Mouse (Mus musculus): ENCODE results near the gene Lrrc4. TPM values are rescaled to one million over a fixed set of nuclear protein-coding genes. Genes with fewer than 3 reads are reported as not detected.

Lrrc4 gene
- polyA plus RNA-seq, 1 experiment from 2014 or later = 0.87 TPM

DNA sequence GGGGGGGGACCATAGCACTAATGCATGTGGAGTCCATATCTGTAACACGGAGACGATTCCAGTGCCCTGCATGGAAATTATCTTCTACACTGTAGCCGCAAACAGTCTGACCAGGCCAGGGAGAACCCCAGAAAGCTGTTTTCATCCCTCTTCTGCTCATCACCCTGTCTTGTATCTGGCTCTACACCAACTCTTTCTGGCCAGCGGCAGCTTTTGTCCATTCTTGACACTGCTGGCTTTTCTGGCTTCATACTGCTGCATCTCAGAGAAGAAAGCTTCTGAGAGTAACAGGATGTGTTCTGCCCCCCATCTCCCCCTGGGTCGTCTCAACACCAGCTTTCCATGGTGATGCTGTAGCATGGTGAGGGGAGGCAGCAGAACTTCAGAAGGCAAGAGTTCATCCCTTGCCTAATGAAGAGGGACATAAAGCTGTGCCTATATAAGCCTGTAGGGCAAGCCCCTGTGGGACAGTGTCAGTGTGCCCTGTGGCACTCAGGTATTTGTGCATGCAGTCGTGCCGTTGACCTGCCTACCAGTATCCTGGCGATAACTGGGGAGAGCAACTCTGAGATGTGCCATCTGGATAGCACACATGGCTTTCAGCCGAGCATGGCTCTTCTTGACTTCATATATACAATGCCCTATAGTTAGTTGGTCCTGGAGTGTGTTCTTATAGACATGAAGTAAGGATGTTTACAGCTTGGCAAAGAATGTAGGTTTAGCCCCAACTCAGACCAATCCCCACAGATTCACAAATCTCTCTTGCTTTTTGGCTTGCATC, 111.0 kb downstream of the Lrrc4 start:
- Histone ChIP-seq H3K9me3 (ENCODE audit: control insufficient read depth, low read depth, low read length) (no peaks in the 10 kb centered on the region), H3K4me3 (ENCODE audit: low read depth, low read length) (no peak overlapping the region), H3K4me1 (ENCODE audit: control insufficient read depth, insufficient read depth, low read length) (no peaks in the 10 kb centered on the region), H3K27me3 (ENCODE audit: control insufficient read depth, insufficient read depth, low read length) (no peaks in the 10 kb centered on the region), H3K36me3 (ENCODE audit: control insufficient read depth, insufficient read depth, low read length) (no peaks in the 10 kb centered on the region; the same call in 1 of the 2 replicates), H3K9ac (replicated peaks; ENCODE audit: low read depth, low read length) (no peak overlapping the region), H3K27ac (ENCODE audit: low read length) (no peak overlapping the region), H3K4me2 (replicated peaks; ENCODE audit: low read depth, low read length) (no peak overlapping the region)
- ATAC-seq (ENCODE audit: insufficient number of reproducible peaks, insufficient read depth, low FRiP score, low read depth) = no peak
- 84% methylated on average over 9 of the region's 9 CpGs for WGBS

DNA sequence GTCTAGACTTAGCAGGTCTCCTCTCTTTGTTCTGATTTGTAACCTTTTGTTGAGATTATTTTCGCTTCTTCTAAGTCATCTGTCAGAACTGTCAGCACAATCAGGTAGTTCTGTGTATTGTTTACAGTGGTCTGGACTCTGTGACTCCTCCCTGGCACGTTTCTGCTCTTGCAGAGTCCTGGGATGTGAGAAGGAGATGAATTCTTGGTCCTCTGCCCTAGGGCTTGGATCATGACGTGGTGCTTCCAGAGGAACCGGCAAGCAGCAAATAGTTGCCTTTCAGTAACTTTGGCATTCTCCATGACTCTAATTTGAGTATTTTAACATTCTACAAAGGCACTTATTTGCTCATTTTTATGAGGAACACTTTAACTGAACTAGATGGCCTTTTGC, 113.7 kb downstream of the Lrrc4 start:
- ATAC-seq (ENCODE audit: insufficient number of reproducible peaks, insufficient read depth, low FRiP score, low read depth) = peak; percentile 51; the same call in 1 of the 2 replicates
- H3K9me3 ChIP-seq (ENCODE audit: control insufficient read depth, low read depth, low read length) = no peaks in the 10 kb centered on the region
- H3K36me3 ChIP-seq (ENCODE audit: control insufficient read depth, insufficient read depth, low read length) = no peaks in the 10 kb centered on the region
- 0 out of 2 replicates have a peak overlapping the region, but pooled peaks have one; percentile 10 for H3K27ac ChIP-seq (ENCODE audit: low read length)
- H3K9ac ChIP-seq (replicated peaks; ENCODE audit: low read depth, low read length) = no peak overlapping the region
- H3K27me3 ChIP-seq (ENCODE audit: control insufficient read depth, insufficient read depth, low read length) = no peaks in the 10 kb centered on the region
- H3K4me1 ChIP-seq (ENCODE audit: control insufficient read depth, insufficient read depth, low read length) = no peaks in the 10 kb centered on the region
- no peak overlapping the region for H3K4me2 ChIP-seq (replicated peaks; ENCODE audit: low read depth, low read length)
- 21% methylated on average over 4 of the region's 4 CpGs for WGBS
- no peak overlapping the region for H3K4me3 ChIP-seq (ENCODE audit: low read depth, low read length)

- no peak overlapping the region for H3K4me2 ChIP-seq (replicated peaks; ENCODE audit: low read depth, low read length)
- no peaks in the 10 kb centered on the region for H3K27me3 ChIP-seq (ENCODE audit: control insufficient read depth, insufficient read depth, low read length)
- H3K9me3 ChIP-seq (ENCODE audit: control insufficient read depth, low read depth, low read length) = no peaks in the 10 kb centered on the region
- H3K4me1 ChIP-seq (ENCODE audit: control insufficient read depth, insufficient read depth, low read length) = no peaks in the 10 kb centered on the region
- H3K9ac ChIP-seq (replicated peaks; ENCODE audit: low read depth, low read length) = no peak overlapping the region
- peak; percentile 87 for ATAC-seq (ENCODE audit: insufficient number of reproducible peaks, insufficient read depth, low FRiP score, low read depth)
- 44% methylated on average over 7 of the region's 7 CpGs for whole genome bisulfite sequencing
- 0 out of 2 replicates have a peak overlapping the region, but pooled peaks have one; percentile 10 for H3K27ac ChIP-seq (ENCODE audit: low read length)
- no peaks in the 10 kb centered on the region for H3K36me3 ChIP-seq (ENCODE audit: control insufficient read depth, insufficient read depth, low read length)
- H3K4me3 ChIP-seq (ENCODE audit: low read depth, low read length) = no peak overlapping the region
Measured at GRCm38 (mm10) chr6:28717203-28717844, 114.2 kb downstream of the Lrrc4 start.

- ATAC-seq (ENCODE audit: insufficient number of reproducible peaks, insufficient read depth, low FRiP score, low read depth) = no peak
- H3K36me3 ChIP-seq (ENCODE audit: control insufficient read depth, insufficient read depth, low read length) = peaks cover 9% of the 10 kb centered on the region; the same call in 1 of the 2 replicates
- H3K9ac ChIP-seq (replicated peaks; ENCODE audit: low read depth, low read length) = no peak overlapping the region
- H3K4me3 ChIP-seq (ENCODE audit: low read depth, low read length) = no peak overlapping the region
- WGBS = 33% methylated on average over 2 of the region's 2 CpGs
- no peaks in the 10 kb centered on the region for H3K27me3 ChIP-seq (ENCODE audit: control insufficient read depth, insufficient read depth, low read length)
- H3K27ac ChIP-seq (ENCODE audit: low read length) = no peak overlapping the region
- peaks cover 16% of the 10 kb centered on the region; the same call in 1 of the 2 replicates for H3K4me1 ChIP-seq (ENCODE audit: control insufficient read depth, insufficient read depth, low read length)
- no peaks in the 10 kb centered on the region for H3K9me3 ChIP-seq (ENCODE audit: control insufficient read depth, low read depth, low read length)
- no peak overlapping the region for H3K4me2 ChIP-seq (replicated peaks; ENCODE audit: low read depth, low read length)
Measured at GRCm38 (mm10) chr6:28710035-28710434, 121.5 kb downstream of the Lrrc4 start.

DNA sequence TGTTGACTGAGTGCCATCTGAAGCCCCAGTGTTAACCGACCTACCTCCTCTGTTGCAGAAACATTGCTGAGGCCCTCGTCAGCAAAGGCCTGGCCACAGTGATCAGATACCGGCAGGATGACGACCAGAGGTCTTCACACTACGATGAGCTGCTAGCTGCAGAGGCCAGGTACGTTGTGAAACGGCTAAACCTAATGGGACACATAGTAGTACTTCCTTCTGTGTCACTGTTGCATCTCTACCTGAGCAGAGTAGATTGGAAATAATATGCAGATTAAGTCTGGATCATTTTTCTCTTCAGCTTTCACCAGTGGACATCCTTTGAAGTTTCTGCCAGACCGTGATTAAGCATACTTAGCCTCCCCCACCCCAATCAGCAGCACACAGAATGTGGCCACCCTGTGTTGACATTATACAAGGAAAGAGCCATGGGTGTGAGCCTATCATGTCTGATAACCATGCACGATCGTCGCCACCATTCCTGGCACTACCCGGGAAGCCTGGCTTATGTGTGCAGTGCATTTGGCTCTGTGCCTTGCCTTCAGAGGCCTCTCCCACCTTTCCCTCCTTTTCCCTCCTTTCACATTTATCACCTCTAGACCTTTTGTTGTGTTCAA, 124.5 kb downstream of the Lrrc4 start:
- 44% methylated on average over 12 of the region's 12 CpGs for WGBS
- Histone ChIP-seq H3K4me1 (ENCODE audit: control insufficient read depth, insufficient read depth, low read length) (peaks cover 20% of the 10 kb centered on the region; the same call in 1 of the 2 replicates), H3K9me3 (ENCODE audit: control insufficient read depth, low read depth, low read length) (no peaks in the 10 kb centered on the region), H3K4me3 (ENCODE audit: low read depth, low read length) (no peak overlapping the region), H3K36me3 (ENCODE audit: control insufficient read depth, insufficient read depth, low read length) (peaks cover 9% of the 10 kb centered on the region; the same call in 1 of the 2 replicates), H3K9ac (replicated peaks; ENCODE audit: low read depth, low read length) (no peak overlapping the region), H3K27ac (ENCODE audit: low read length) (no peak overlapping the region; the same call in 1 of the 2 replicates), H3K27me3 (ENCODE audit: control insufficient read depth, insufficient read depth, low read length) (no peaks in the 10 kb centered on the region), H3K4me2 (replicated peaks; ENCODE audit: low read depth, low read length) (no peak overlapping the region)
- ATAC-seq (ENCODE audit: insufficient number of reproducible peaks, insufficient read depth, low FRiP score, low read depth) = peak; percentile 70; the same call in 1 of the 2 replicates

DNA sequence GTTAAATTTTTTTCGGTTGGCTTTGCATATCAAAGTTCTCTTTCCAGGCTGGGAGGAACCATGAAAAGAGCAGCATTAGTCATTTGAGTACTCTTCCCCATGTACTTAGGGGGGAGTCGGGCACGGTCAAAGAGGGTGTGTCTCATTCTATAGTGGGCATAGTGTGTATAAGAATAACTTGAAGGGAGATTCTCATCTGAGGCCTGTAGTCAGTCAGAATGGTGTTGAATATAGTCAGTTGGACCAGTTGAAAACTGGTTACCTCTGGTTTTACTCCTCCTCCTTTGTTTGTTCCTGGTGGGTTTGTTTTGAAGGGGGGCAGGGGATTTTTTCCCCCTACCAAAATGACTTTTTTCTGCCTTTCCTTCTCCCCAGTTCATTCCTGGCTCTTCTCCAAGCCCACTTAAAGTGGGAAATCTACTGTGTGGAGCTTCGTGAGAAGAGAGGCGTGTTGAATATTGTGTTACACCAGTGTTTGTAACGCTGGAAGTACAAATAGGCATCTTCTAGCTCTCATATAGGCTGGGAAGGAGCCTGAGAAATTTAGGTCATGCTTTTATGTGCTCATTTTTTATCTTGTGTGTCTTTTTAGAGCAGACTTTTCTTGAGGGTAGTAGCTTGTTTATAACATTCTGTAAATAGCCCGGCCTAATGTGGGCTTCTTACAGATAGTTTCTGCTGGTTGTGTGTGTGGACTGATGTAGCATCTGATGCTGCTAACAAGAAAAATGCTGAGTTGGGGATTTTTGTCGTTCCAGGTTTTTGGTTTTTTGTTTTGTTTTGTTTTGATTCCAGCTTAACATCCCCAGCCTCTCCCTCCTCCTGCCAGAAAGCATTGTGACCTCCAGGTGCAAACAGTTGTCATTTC, 125.2 kb downstream of the Lrrc4 start:
- ATAC-seq (ENCODE audit: insufficient number of reproducible peaks, insufficient read depth, low FRiP score, low read depth) = no peak
- Histone ChIP-seq H3K4me1 (ENCODE audit: control insufficient read depth, insufficient read depth, low read length) (peaks cover 20% of the 10 kb centered on the region; the same call in 1 of the 2 replicates), H3K36me3 (ENCODE audit: control insufficient read depth, insufficient read depth, low read length) (peaks cover 9% of the 10 kb centered on the region; the same call in 1 of the 2 replicates), H3K4me2 (replicated peaks; ENCODE audit: low read depth, low read length) (no peak overlapping the region), H3K27me3 (ENCODE audit: control insufficient read depth, insufficient read depth, low read length) (no peaks in the 10 kb centered on the region), H3K9ac (replicated peaks; ENCODE audit: low read depth, low read length) (no peak overlapping the region), H3K4me3 (ENCODE audit: low read depth, low read length) (no peak overlapping the region), H3K27ac (ENCODE audit: low read length) (no peak overlapping the region; the same call in 1 of the 2 replicates), H3K9me3 (ENCODE audit: control insufficient read depth, low read depth, low read length) (no peaks in the 10 kb centered on the region)
- 44% methylated on average over 8 of the region's 8 CpGs for WGBS

- WGBS = 64% methylated on average over 6 of the region's 6 CpGs
- H3K4me2 ChIP-seq (replicated peaks; ENCODE audit: low read depth, low read length) = no peak overlapping the region
- ATAC-seq (ENCODE audit: insufficient number of reproducible peaks, insufficient read depth, low FRiP score, low read depth) = no peak
- H3K9ac ChIP-seq (replicated peaks; ENCODE audit: low read depth, low read length) = no peak overlapping the region
- no peak overlapping the region for H3K27ac ChIP-seq (ENCODE audit: low read length)
- H3K36me3 ChIP-seq (ENCODE audit: control insufficient read depth, insufficient read depth, low read length) = peaks cover 9% of the 10 kb centered on the region; the same call in 1 of the 2 replicates
- H3K4me3 ChIP-seq (ENCODE audit: low read depth, low read length) = no peak overlapping the region
- peaks cover 20% of the 10 kb centered on the region; the same call in 1 of the 2 replicates for H3K4me1 ChIP-seq (ENCODE audit: control insufficient read depth, insufficient read depth, low read length)
- H3K27me3 ChIP-seq (ENCODE audit: control insufficient read depth, insufficient read depth, low read length) = no peaks in the 10 kb centered on the region
- H3K9me3 ChIP-seq (ENCODE audit: control insufficient read depth, low read depth, low read length) = no peaks in the 10 kb centered on the region
Measured at GRCm38 (mm10) chr6:28705384-28706107, 126.0 kb downstream of the Lrrc4 start.

All from stomach, embryonic 14.5 days (tissue).